Mouse (Mus musculus): ENCODE results near the gene Arhgap18. TPM values are rescaled to one million over a fixed set of nuclear protein-coding genes. Genes with fewer than 3 reads are reported as not detected.

Gene Arhgap18
- polyA plus RNA-seq, 1 experiment from 2014 or later, result 17.9 TPM

GRCm38 (mm10) chr10:26754006-26754405 lies 785 bp downstream of the Arhgap18 start:
- DNase-seq (ENCODE audit: low spot score) (no peak), ATAC-seq (replicated peaks; ENCODE audit: low FRiP score) (peak; percentile 46; the same call in 1 of the 2 replicates)
- Histone ChIP-seq H3K4me2 (no peak overlapping the region), H3K27ac (ENCODE audit: low read depth, low read length) (no peak overlapping the region), H3K4me1 (replicated peaks; ENCODE audit: control insufficient read depth, insufficient read depth, low read length) (no peaks in the 10 kb centered on the region), H3K36me3 (ENCODE audit: control insufficient read depth, insufficient read depth, low read length) (no peaks in the 10 kb centered on the region), H3K9ac (ENCODE audit: low read depth, low read length) (no peak overlapping the region), H3K27me3 (replicated peaks; ENCODE audit: control insufficient read depth, insufficient read depth, low read length) (no peaks in the 10 kb centered on the region), H3K9me3 (ENCODE audit: control insufficient read depth, low read length) (no peaks in the 10 kb centered on the region), H3K4me3 (ENCODE audit: low read depth, low read length) (no peak overlapping the region)
- WGBS, result 58% methylated on average over 6 of the region's 6 CpGs

GRCm38 (mm10) chr10:26757231-26757630 lies 4.0 kb downstream of the Arhgap18 start:
- Histone ChIP-seq H3K9ac (ENCODE audit: low read depth, low read length) (no peak overlapping the region), H3K27ac (ENCODE audit: low read depth, low read length) (no peak overlapping the region), H3K27me3 (replicated peaks; ENCODE audit: control insufficient read depth, insufficient read depth, low read length) (no peaks in the 10 kb centered on the region), H3K4me2 (no peak overlapping the region), H3K4me3 (ENCODE audit: low read depth, low read length) (no peak overlapping the region), H3K4me1 (replicated peaks; ENCODE audit: control insufficient read depth, insufficient read depth, low read length) (no peaks in the 10 kb centered on the region), H3K9me3 (ENCODE audit: control insufficient read depth, low read length) (no peaks in the 10 kb centered on the region), H3K36me3 (ENCODE audit: control insufficient read depth, insufficient read depth, low read length) (no peaks in the 10 kb centered on the region)
- ATAC-seq (replicated peaks; ENCODE audit: low FRiP score) (no peak), DNase-seq (ENCODE audit: low spot score) (no peak)
- WGBS, result 76% methylated on average over 2 of the region's 2 CpGs

DNA sequence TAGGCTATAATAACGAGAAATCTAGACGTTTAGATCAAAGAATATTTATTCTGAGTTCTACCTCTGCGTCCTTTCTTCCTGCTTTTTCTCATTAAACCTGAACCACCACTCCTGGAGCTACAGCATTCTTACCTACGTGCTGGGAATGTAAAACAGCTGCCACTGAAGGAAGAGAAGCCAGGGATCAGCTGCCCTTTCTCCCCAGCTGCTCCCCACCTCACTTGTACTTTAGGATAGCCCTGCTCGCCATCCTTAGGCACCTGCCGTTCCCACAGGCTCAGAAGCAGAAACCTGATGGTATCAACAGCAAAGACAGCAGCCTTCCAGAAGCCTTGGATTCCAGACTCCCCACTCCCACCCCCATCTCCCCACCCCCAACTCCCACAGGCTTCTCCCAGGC lies 6.2 kb downstream of the Arhgap18 start:
- no peaks in the 10 kb centered on the region for H3K9me3 ChIP-seq (ENCODE audit: control insufficient read depth, low read length)
- no peak overlapping the region for H3K27ac ChIP-seq (ENCODE audit: low read depth, low read length)
- 61% methylated on average over 6 of the region's 6 CpGs for WGBS
- H3K27me3 ChIP-seq (replicated peaks; ENCODE audit: control insufficient read depth, insufficient read depth, low read length), result no peaks in the 10 kb centered on the region
- peak; percentile 18 for DNase-seq (ENCODE audit: low spot score)
- no peak for ATAC-seq (replicated peaks; ENCODE audit: low FRiP score)
- no peak overlapping the region for H3K9ac ChIP-seq (ENCODE audit: low read depth, low read length)
- no peaks in the 10 kb centered on the region for H3K36me3 ChIP-seq (ENCODE audit: control insufficient read depth, insufficient read depth, low read length)
- H3K4me2 ChIP-seq, result no peak overlapping the region
- no peak overlapping the region for H3K4me3 ChIP-seq (ENCODE audit: low read depth, low read length)
- no peaks in the 10 kb centered on the region for H3K4me1 ChIP-seq (replicated peaks; ENCODE audit: control insufficient read depth, insufficient read depth, low read length)

GRCm38 (mm10) chr10:26761103-26761502 lies 7.9 kb downstream of the Arhgap18 start:
- ATAC-seq (replicated peaks; ENCODE audit: low FRiP score) (no peak), DNase-seq (ENCODE audit: low spot score) (no peak)
- H3K4me1 ChIP-seq (replicated peaks; ENCODE audit: control insufficient read depth, insufficient read depth, low read length), result no peaks in the 10 kb centered on the region
- H3K27me3 ChIP-seq (replicated peaks; ENCODE audit: control insufficient read depth, insufficient read depth, low read length), result no peaks in the 10 kb centered on the region
- no peak overlapping the region for H3K4me2 ChIP-seq
- H3K4me3 ChIP-seq (ENCODE audit: low read depth, low read length), result no peak overlapping the region
- H3K36me3 ChIP-seq (ENCODE audit: control insufficient read depth, insufficient read depth, low read length), result no peaks in the 10 kb centered on the region
- 69% methylated on average over 4 of the region's 4 CpGs for WGBS
- H3K9me3 ChIP-seq (ENCODE audit: control insufficient read depth, low read length), result no peaks in the 10 kb centered on the region
- no peak overlapping the region for H3K9ac ChIP-seq (ENCODE audit: low read depth, low read length)
- no peak overlapping the region for H3K27ac ChIP-seq (ENCODE audit: low read depth, low read length)

GRCm38 (mm10) chr10:26761991-26762903 lies 9.0 kb downstream of the Arhgap18 start:
- no peak overlapping the region for H3K4me2 ChIP-seq
- H3K4me1 ChIP-seq (replicated peaks; ENCODE audit: control insufficient read depth, insufficient read depth, low read length), result no peaks in the 10 kb centered on the region
- H3K4me3 ChIP-seq (ENCODE audit: low read depth, low read length), result no peak overlapping the region
- ATAC-seq (replicated peaks; ENCODE audit: low FRiP score) (no peak), DNase-seq (ENCODE audit: low spot score) (no peak)
- no peak overlapping the region for H3K27ac ChIP-seq (ENCODE audit: low read depth, low read length)
- no peaks in the 10 kb centered on the region for H3K27me3 ChIP-seq (replicated peaks; ENCODE audit: control insufficient read depth, insufficient read depth, low read length)
- H3K36me3 ChIP-seq (ENCODE audit: control insufficient read depth, insufficient read depth, low read length), result no peaks in the 10 kb centered on the region
- H3K9me3 ChIP-seq (ENCODE audit: control insufficient read depth, low read length), result no peaks in the 10 kb centered on the region
- 65% methylated on average over 9 of the region's 9 CpGs for WGBS
- no peak overlapping the region for H3K9ac ChIP-seq (ENCODE audit: low read depth, low read length)

- no peaks in the 10 kb centered on the region for H3K36me3 ChIP-seq (ENCODE audit: control insufficient read depth, insufficient read depth, low read length)
- no peak overlapping the region for H3K9ac ChIP-seq (ENCODE audit: low read depth, low read length)
- WGBS, result 51% methylated on average over 3 of the region's 3 CpGs
- H3K4me1 ChIP-seq (replicated peaks; ENCODE audit: control insufficient read depth, insufficient read depth, low read length), result no peaks in the 10 kb centered on the region
- H3K4me2 ChIP-seq, result no peak overlapping the region
- H3K27ac ChIP-seq (ENCODE audit: low read depth, low read length), result no peak overlapping the region
- no peak overlapping the region for H3K4me3 ChIP-seq (ENCODE audit: low read depth, low read length)
- ATAC-seq (replicated peaks; ENCODE audit: low FRiP score) (no peak), DNase-seq (ENCODE audit: low spot score) (no peak)
- no peaks in the 10 kb centered on the region for H3K27me3 ChIP-seq (replicated peaks; ENCODE audit: control insufficient read depth, insufficient read depth, low read length)
- H3K9me3 ChIP-seq (ENCODE audit: control insufficient read depth, low read length), result no peaks in the 10 kb centered on the region
Observed at GRCm38 (mm10) chr10:26767196-26767595, 14.0 kb downstream of the Arhgap18 start.

- no peak overlapping the region for H3K9ac ChIP-seq (ENCODE audit: low read depth, low read length)
- no peaks in the 10 kb centered on the region for H3K9me3 ChIP-seq (ENCODE audit: control insufficient read depth, low read length)
- no peak overlapping the region for H3K27ac ChIP-seq (ENCODE audit: low read depth, low read length)
- DNase-seq (ENCODE audit: low spot score), result no peak
- H3K36me3 ChIP-seq (ENCODE audit: control insufficient read depth, insufficient read depth, low read length), result no peaks in the 10 kb centered on the region
- H3K27me3 ChIP-seq (replicated peaks; ENCODE audit: control insufficient read depth, insufficient read depth, low read length), result no peaks in the 10 kb centered on the region
- WGBS, result 70% methylated on average over 2 of the region's 2 CpGs
- no peak for ATAC-seq (replicated peaks; ENCODE audit: low FRiP score)
- 0 out of 2 replicates have a peak, but pooled peaks cover 4% of the 10 kb centered on the region for H3K4me1 ChIP-seq (replicated peaks; ENCODE audit: control insufficient read depth, insufficient read depth, low read length)
- H3K4me3 ChIP-seq (ENCODE audit: low read depth, low read length), result no peak overlapping the region
- no peak overlapping the region for H3K4me2 ChIP-seq
Observed at GRCm38 (mm10) chr10:26768943-26769342, 15.7 kb downstream of the Arhgap18 start.

DNA sequence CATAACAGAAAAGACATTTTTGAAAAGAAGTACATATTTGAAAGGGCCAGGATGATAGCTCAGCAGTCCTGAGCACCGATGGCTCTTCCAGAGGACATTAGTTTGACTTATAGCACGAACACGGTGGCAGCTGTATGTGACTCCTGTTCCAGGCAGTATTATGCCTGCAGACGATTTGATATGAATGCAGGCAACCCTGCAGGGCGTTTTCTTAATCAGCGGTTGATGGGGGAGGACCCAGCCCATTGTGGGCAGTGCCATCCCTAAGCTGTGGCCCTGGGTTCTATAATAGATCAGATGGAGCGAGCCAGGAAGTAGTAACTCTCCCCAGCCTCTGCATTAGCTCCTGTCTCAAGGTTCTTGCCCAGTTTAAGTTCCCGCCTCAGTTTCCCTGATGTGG lies 16.8 kb downstream of the Arhgap18 start:
- H3K27me3 ChIP-seq (replicated peaks; ENCODE audit: control insufficient read depth, insufficient read depth, low read length), result no peaks in the 10 kb centered on the region
- no peak for ATAC-seq (replicated peaks; ENCODE audit: low FRiP score)
- WGBS, result 83% methylated on average over 8 of the region's 8 CpGs
- no peaks in the 10 kb centered on the region for H3K9me3 ChIP-seq (ENCODE audit: control insufficient read depth, low read length)
- no peak overlapping the region for H3K4me3 ChIP-seq (ENCODE audit: low read depth, low read length)
- no peak overlapping the region for H3K27ac ChIP-seq (ENCODE audit: low read depth, low read length)
- no peak for DNase-seq (ENCODE audit: low spot score)
- no peaks in the 10 kb centered on the region for H3K36me3 ChIP-seq (ENCODE audit: control insufficient read depth, insufficient read depth, low read length)
- H3K4me1 ChIP-seq (replicated peaks; ENCODE audit: control insufficient read depth, insufficient read depth, low read length), result 0 out of 2 replicates have a peak, but pooled peaks cover 4% of the 10 kb centered on the region
- H3K4me2 ChIP-seq, result no peak overlapping the region
- no peak overlapping the region for H3K9ac ChIP-seq (ENCODE audit: low read depth, low read length)

Data from liver, embryonic 11.5 days (tissue).